Mouse (Mus musculus) liver, adult 2 months (tissue): ENCODE measurements around the gene Gm10181. TPM values are rescaled to one million over a fixed set of nuclear protein-coding genes. Genes with fewer than 3 reads are reported as not detected.

Source experiments
- DNase-seq: peaks from one replicate; pipeline ENCODE4 v3.0.0-alpha.2; 2011; ENCODE audit warnings: low read depth, low spot score; ENCODE audit errors: extremely low read depth
- H3K27ac ChIP-seq: fragments of 200-500 bp; replicated peaks from 2 replicates; pipeline ENCODE4 v1.5.1; 2012; ENCODE audit warnings: low read depth, mild to moderate bottlenecking, control low read depth, inconsistent platforms, low read length; ENCODE audit not compliant: insufficient read depth
- H3K27me3 ChIP-seq: fragments of 200-500 bp; 2 replicates; pipeline ENCODE4 v1.6.1; 2012; ENCODE audit warnings: mild to moderate bottlenecking, moderate library complexity, low read length, inconsistent platforms; ENCODE audit not compliant: control insufficient read depth, insufficient read depth
- H3K36me3 ChIP-seq: fragments of 200-500 bp; 2 replicates; pipeline ENCODE4 v1.6.1; 2012; ENCODE audit warnings: low read length, inconsistent platforms; ENCODE audit not compliant: control insufficient read depth, insufficient read depth
- H3K4me1 ChIP-seq: fragments of 200-500 bp; 2 replicates; pipeline ENCODE4 v1.6.1; 2011; ENCODE audit warnings: low read length; ENCODE audit not compliant: control insufficient read depth, insufficient read depth
- H3K4me3 ChIP-seq: fragments of 200-500 bp; 2 replicates; pipeline ENCODE4 v1.5.1; 2011; ENCODE audit warnings: low read depth, mild to moderate bottlenecking, control low read depth, low read length, moderate library complexity; ENCODE audit not compliant: insufficient read depth
- H3K79me2 ChIP-seq: fragments of 200-500 bp; 2 replicates; pipeline ENCODE4 v1.6.1; 2012; ENCODE audit warnings: inconsistent platforms, mild to moderate bottlenecking, low read length, moderate library complexity; ENCODE audit not compliant: control insufficient read depth, insufficient read depth
- H3K9ac ChIP-seq: fragments of 200-500 bp; 2 replicates; pipeline ENCODE4 v1.6.1; 2012; ENCODE audit warnings: low read depth, mild to moderate bottlenecking, control low read depth, inconsistent platforms, low read length
- CTCF ChIP-seq: fragments of 200-500 bp; IDR thresholded peaks from 2 replicates; pipeline ENCODE4 v1.5.1; 2011; ENCODE audit warnings: low read depth, low read length, control low read depth
- POLR2A ChIP-seq: fragments of 200-500 bp; IDR thresholded peaks from 2 replicates; pipeline ENCODE4 v1.6.1; 2011; ENCODE audit warnings: low read length, control low read depth; ENCODE audit not compliant: insufficient read depth; ENCODE audit errors: extremely low read depth
- WGBS: fragments of 180-500 bp; shearing (Covaris S2); methylation state at CpG from one replicate; pipeline ENCODE4 v1.1.7; 2018; 5-methylcytosine and 5-hydroxymethylcytosine counted together
- polyA plus RNA-seq: library from polyadenylated mRNA; depleted of rRNA; stranded (reverse); fragments of >200 nt; gene quantifications from 2 replicates; pipeline ENCODE4 v1.2.3, GENCODE M21; 2012; rRNA removed
- total RNA-seq: library from RNA; depleted of rRNA; stranded (reverse); fragments of >200 nt; gene quantifications from 2 replicates; pipeline ENCODE4 v1.2.3, GENCODE M21; 2014; rRNA removed

Gm10181 gene
- total and polyA plus RNA-seq, 2 experiments = not detected

- Histone ChIP-seq H3K79me2 (no peaks in the 10 kb centered on the region; the same call in 1 of the 2 replicates), H3K27ac (no peak overlapping the region), H3K27me3 (no peaks in the 10 kb centered on the region), H3K9ac (no peak overlapping the region), H3K4me1 (no peaks in the 10 kb centered on the region), H3K36me3 (peaks cover 11% of the 10 kb centered on the region; the same call in 1 of the 2 replicates), H3K4me3 (no peak overlapping the region)
- DNase-seq = no peak
- 75% methylated on average over 4 of the region's 4 CpGs for WGBS
- no peak for TF ChIP-seq CTCF
These were observed 43.7 kb downstream of the Gm10181 start for GRCm38 (mm10) chr9:25132920-25133319.

- H3K36me3 ChIP-seq = no peaks in the 10 kb centered on the region
- WGBS = 90% methylated on average over 1 of the region's 1 CpGs
- H3K79me2 ChIP-seq = peaks cover 6% of the 10 kb centered on the region; the same call in 1 of the 2 replicates
- H3K9ac ChIP-seq = no peak overlapping the region
- no peak for DNase-seq
- no peaks in the 10 kb centered on the region for H3K27me3 ChIP-seq
- TF ChIP-seq POLR2A = no peak
- TF ChIP-seq CTCF = no peak
- no peak overlapping the region for H3K27ac ChIP-seq
- no peak overlapping the region for H3K4me3 ChIP-seq
- no peaks in the 10 kb centered on the region; the same call in 1 of the 2 replicates for H3K4me1 ChIP-seq
These were observed 49.7 kb downstream of the Gm10181 start for GRCm38 (mm10) chr9:25138900-25139299.

Other genes starting within 250 kb of the Gm10181 start
- 11.5 and 14.9 TPM in 2 replicates for gene Herpud2, start 62.4 kb downstream of the Gm10181 start, total RNA-seq
- gene Herpud2, start 62.4 kb downstream of the Gm10181 start, polyA plus RNA-seq = 17.6 and 19.9 TPM in 2 replicates
- 45.2 and 56.5 TPM in 2 replicates for gene Sept7, start 163.0 kb downstream of the Gm10181 start, total RNA-seq
- 3.3 and 3.8 TPM in 2 replicates for gene Sept7, start 163.0 kb downstream of the Gm10181 start, polyA plus RNA-seq